Mouse (Mus musculus) G1E (cell line): ENCODE results near the gene Gm12166.

Source experiments
- CTCF ChIP-seq: IDR thresholded peaks from 2 replicates; pipeline ENCODE4 v1.5.1; 2012; ENCODE audit warnings: low read depth, low read length, inconsistent platforms, mixed read lengths
- GATA1 ChIP-seq: IDR thresholded peaks from 2 replicates; pipeline ENCODE4 v1.6.1; 2012; ENCODE audit warnings: borderline replicate concordance, low read length, inconsistent platforms, mixed read lengths

DNA sequence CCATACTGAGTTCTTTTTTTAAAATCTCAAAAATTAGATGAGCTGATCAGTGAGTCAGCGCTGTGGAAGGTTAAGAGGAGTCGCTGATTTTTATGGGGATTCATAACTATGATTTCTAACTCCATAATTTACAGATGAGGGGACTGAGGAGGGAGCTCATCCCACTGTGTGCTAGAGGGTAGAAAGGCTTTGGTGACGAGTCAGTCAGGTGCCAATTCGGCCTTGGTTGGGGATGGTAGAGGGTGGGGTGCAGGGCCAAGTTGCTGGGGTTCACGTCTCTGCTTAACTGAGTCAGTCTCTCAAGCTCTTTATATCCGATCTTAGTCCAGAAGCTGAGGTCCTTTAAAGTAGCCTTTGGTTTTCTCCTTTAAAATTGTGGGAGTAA, 44.1 kb upstream of the Gm12166 start:
- TF ChIP-seq CTCF (no peak), GATA1 (no peak)
